ENCODE assay signal across 3 mouse cellular contexts in genomic region chr15:80122431-80122830, GRCm38 (mm10). TPM values are rescaled to one million over a fixed set of nuclear protein-coding genes. Genes with fewer than 3 reads are reported as not detected.
"Had no signal": no experiment of that assay in that cellular context is flagged by ENCODE, and none has a peak within 500 bp of the region (broad histone marks: within the 10 kb centered on the region; RNA-seq: fewer than 3 reads in every experiment).

No protein-coding gene starts in this region.

RNA-seq across cellular contexts. Expression of gene Mgat3, which starts 51.1 kb away (rescaled TPM):
- total RNA-seq: common myeloid progenitor, adult 5-6 weeks; granulocyte monocyte progenitor cell, adult 5-6 weeks had no signal
- polyA plus RNA-seq: erythroblast, embryonic 14.5 days had no signal
